Mouse (Mus musculus) cortical plate, adult 2 months (tissue): ENCODE data around the gene Vav1.

ENCODE experiments used
- CTCF ChIP-seq: fragments of 200-500 bp; IDR thresholded peaks from 2 replicates; pipeline ENCODE4 v1.5.1; 2011; ENCODE audit warnings: mild to moderate bottlenecking, control low read depth, low read length; ENCODE audit not compliant: insufficient read depth; ENCODE audit errors: extremely low read depth
- POLR2A ChIP-seq: fragments of 200-500 bp; IDR thresholded peaks from 2 replicates; pipeline ENCODE4 v1.6.1; 2011; ENCODE audit warnings: mild to moderate bottlenecking, low read length, control low read depth; ENCODE audit not compliant: insufficient read depth; ENCODE audit errors: extremely low read depth

DNA sequence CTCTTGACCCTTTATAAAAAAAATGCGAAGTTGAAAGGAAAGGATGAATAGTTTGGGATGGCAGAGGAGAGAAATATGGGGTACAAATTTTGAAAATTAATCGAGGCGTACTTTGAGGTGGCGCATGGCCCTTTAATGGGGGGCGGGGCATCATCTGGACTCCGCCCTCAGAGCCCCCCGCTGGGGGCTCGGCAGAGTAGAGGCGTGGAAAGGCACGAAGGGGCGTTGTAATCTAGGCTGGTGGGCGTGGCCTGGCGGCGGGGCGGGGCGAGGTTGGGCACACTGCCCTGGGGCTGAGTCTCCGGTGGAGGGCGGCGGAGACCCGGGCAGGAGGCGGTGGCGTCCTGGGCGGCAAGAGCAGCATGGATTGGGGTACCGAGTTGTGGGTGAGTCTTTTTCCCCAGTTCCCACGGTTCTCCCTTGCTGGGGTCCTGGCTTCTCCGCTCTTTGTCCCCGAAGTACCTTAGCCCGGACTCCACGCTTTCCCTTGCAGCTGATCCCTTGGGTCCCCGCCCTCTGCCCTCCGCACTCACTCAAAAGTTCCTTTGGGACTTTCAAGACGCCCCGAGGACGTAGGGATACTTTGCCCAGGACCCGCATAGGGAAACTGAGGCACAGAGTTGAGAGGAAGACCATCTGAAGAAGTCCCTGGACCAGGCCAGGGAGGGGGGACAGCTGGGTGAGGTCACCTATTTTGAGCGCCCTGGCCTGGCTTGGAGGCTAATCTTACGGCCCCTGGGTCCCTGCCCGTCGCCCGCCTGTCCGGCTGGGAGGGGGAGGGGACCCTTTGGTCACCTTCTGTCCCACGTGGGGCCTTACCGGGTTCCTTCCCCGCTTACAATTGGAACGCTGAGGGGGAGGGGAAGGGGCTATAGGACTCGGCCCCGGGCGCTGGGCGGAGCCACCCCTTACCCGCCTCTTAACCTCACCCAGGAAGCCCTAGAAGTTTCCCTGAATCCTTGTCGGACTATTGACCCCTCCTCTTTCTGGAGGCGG lies 29.4 kb upstream of the Vav1 start, which contains the start of gene Trip10:
- no peak for TF ChIP-seq CTCF
- TF ChIP-seq POLR2A, result no peak
